Mouse (Mus musculus) spleen, embryonic (tissue): ENCODE results near the gene Usp16.

Experiments used
- CTCF ChIA-PET: fragments of 350-600 bp; sonication (Branson Sonifier 250); formaldehyde crosslinking; loops from one replicate; lab custom pipeline; 2022; lab: Charles Lee

Usp16 gene

GRCm38 (mm10) chr16:87454419-87455179 lies at the start of gene Usp16:
Gene Usp16, plus strand, starts transcription at chr16:87454703.
- CTCF ChIA-PET: no interaction called here

- CTCF ChIA-PET: no interaction called here
These were observed 49.5 kb upstream of the Usp16 start for GRCm38 (mm10) chr16:87405001-87405400.

GRCm38 (mm10) chr16:87420662-87421061 lies 33.8 kb upstream of the Usp16 start:
- CTCF ChIA-PET: no interaction called here

DNA sequence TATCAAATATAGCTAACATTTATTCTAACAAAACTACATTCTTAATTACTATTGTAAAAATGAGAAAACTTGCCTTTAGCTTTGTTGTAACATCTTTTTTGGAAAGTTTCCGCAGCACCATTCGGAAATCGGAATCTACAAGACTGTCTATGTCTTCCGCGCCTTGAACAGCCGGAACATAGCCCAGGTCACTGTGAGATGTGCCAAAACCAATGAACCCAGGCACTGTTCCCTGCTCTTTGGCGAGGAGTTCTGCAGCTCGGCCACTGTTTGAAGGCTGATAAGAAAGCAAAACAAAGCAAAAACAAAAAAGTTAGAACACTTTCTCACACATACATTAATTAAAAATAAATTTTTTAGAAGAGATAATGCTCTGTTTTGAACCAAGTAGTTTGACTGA lies 27.0 kb upstream of the Usp16 start:
- CTCF ChIA-PET: interaction anchor here (0.6 kb wide), 2 partner anchors 26 to 29 kb away, joined by 3 to 5 read pairs; no protein-coding TSS in a partner anchor

DNA sequence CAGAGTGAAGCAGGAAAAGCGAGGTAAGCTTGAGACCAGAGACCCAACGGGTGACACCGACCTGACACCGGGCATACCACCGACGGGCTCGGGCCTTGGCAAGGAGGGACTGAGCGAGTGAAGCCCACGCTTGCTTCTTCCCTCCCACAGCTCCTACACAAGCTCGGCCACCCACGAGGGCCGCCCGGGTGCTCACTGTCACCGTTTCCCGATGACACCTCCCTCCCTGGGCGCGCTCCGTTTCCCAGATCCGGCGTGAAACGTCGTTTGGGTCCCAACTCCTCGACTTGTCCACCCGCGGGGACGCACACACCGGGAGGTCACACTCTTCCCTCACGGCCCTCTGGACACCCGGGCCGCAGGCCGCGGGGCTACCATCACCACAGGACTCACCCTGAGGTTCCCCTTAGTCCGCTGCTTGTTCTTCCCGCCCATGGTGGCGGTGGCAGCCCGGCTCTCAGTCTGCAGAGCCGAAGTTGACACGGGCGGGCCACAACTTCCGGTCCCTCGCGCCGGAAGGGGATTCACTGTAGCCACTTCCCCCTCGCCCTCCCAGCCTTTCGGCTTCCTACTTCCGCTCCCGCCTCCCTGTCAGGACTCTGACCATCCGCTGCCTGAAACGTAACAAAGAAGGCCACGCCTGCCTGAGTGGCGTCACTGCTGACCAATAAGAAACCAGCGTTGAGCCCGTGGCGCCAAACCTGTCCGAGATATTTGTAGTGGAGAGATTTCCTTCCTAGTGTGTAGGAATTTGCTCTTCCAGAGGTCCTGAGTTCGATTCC lies 22.3 kb upstream of the Usp16 start, which contains the start of gene Ltn1:
Gene Ltn1 (minus strand): TSS at position 580 of the 782 bp plus-strand sequence.
- CTCF ChIA-PET: no interaction called here

DNA sequence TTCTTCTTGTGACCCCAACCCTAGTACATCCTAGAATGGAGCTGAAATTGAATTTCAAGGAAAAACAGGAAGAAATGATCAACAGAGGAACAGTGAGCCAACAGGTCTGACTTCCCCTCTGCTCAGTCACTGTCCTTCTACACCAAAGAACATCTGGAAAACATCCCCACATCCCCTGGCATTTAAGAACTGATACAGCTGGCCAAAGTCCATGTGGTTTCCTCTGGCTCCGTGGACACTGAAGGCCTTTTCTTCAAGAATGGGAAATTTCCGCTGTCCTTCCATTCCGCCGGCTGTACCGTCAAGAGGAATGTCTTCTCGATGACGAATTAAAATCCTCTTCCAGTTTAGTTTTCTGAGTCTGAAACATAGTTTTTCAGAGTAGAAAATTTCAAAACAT lies 20.2 kb upstream of the Usp16 start:
- CTCF ChIA-PET: no interaction called here

DNA sequence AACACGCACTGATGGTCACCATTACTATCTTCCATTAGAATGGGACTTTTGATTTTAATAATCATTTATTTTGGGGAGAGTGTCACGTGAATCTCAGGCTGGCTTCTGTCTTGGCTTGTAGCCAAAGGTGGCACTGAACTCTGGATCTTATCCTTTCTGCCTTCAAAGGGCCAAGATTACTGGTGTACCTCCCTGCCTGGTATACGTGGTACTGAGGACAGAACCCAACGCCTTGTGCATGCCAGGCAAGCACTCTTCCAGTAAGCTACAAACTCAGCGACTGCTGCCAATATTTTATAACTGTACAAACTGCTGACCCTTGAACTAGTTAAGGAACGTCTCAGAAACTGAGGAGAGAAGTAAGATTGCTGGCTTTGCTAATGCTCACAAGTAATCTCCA lies 19.6 kb upstream of the Usp16 start:
- CTCF ChIA-PET: no interaction called here

GRCm38 (mm10) chr16:87435411-87436205 lies 18.9 kb upstream of the Usp16 start:
- CTCF ChIA-PET: no interaction called here

GRCm38 (mm10) chr16:87437096-87437495 lies 17.4 kb upstream of the Usp16 start:
- CTCF ChIA-PET: interaction anchor here (0.7 kb wide), 1 partner anchor 269 kb away, joined by 3 read pairs; no protein-coding TSS in a partner anchor

GRCm38 (mm10) chr16:87438697-87439096 lies 15.8 kb upstream of the Usp16 start:
- CTCF ChIA-PET: no interaction called here

DNA sequence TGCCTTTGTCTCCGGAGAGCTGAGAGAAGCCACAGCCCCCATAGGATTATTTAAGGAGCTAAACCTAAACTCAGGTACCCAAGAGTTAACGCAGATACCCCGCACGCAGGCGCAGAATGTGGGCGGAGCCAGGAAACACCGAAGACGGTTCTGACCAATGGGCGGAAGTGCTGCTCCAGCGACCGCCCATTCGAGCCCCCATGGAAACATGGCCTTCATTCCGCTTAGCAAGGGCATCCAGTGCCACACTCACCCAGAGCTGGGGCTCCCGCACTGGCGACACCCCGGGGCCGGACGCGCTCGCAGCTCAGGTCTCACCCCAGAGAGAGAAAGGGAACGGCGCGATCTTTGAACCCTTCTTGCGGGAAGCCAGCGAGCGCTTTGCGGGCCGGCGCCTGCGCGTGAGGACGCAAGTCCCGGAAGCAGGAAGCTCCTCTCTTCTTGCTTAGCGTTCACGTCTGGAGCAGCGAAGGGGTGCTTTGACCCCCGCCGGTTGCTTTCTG lies 14.3 kb upstream of the Usp16 start, which contains the start of gene Rwdd2b:
Gene Rwdd2b (minus strand): TSS at position 390 of the 503 bp plus-strand sequence.
- CTCF ChIA-PET: interaction anchor here (0.6 to 0.8 kb wide), 3 partner anchors 24 to 83 kb away, joined by 4 to 6 read pairs (median 4); no protein-coding TSS in a partner anchor

GRCm38 (mm10) chr16:87441089-87441488 lies 13.4 kb upstream of the Usp16 start:
- CTCF ChIA-PET: interaction anchor here (0.6 kb wide), 2 partner anchors 17 to 34 kb away, joined by 4 to 5 read pairs; no protein-coding TSS in a partner anchor

DNA sequence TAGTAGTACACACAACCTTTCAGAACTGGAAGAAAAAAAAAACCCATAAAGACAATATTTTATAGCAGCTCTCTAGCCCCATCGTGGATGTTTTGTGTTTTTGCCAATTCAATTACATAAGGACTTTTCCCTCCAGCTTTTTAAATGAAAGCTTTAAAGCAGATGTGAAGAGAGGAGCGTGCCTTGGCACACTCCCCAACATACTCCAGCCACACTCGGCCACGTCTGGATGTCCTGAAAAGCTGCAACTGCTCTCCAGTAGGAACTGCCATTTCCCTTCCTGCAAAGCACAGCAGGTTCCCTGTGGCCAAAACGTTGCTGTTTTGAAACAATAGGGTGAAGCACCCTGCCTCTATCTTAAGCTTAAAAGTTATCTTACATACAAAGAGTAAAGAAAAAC lies 12.2 kb upstream of the Usp16 start:
- CTCF ChIA-PET: no interaction called here

GRCm38 (mm10) chr16:87443245-87443644 lies 11.3 kb upstream of the Usp16 start:
- CTCF ChIA-PET: no interaction called here

GRCm38 (mm10) chr16:87444071-87444470 lies 10.4 kb upstream of the Usp16 start:
- CTCF ChIA-PET: no interaction called here

- CTCF ChIA-PET: interaction anchor here (0.8 kb wide), 1 partner anchor 14 kb away, joined by 3 read pairs; no protein-coding TSS in a partner anchor
These were observed 9.4 kb upstream of the Usp16 start for GRCm38 (mm10) chr16:87445110-87445509.

DNA sequence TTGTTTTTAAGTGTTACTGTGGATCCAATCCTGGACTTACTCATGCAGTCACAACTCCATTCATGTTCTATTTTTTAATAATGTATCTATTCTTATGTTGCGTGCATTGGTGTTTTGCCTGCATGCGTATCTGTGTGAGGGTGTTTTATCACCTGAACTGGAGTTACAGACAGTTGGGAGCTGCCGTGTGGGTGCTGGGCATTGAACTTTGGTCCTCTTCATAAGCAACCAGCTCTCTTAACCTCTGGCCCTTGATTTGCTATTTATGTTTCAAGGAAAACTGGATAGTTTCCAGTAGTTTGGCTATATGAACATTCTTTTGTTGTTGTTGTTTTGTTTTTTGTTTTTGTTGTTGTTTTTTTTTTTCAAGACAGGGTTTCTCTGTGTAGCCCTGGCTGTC lies 9.0 kb upstream of the Usp16 start:
- CTCF ChIA-PET: interaction anchor here (0.8 kb wide), 1 partner anchor 15 kb away, joined by 3 read pairs; no protein-coding TSS in a partner anchor

GRCm38 (mm10) chr16:87453226-87453625 lies 1.3 kb upstream of the Usp16 start:
- CTCF ChIA-PET: no interaction called here

- CTCF ChIA-PET: no interaction called here
These were observed 693 bp downstream of the Usp16 start for GRCm38 (mm10) chr16:87455180-87455611.

DNA sequence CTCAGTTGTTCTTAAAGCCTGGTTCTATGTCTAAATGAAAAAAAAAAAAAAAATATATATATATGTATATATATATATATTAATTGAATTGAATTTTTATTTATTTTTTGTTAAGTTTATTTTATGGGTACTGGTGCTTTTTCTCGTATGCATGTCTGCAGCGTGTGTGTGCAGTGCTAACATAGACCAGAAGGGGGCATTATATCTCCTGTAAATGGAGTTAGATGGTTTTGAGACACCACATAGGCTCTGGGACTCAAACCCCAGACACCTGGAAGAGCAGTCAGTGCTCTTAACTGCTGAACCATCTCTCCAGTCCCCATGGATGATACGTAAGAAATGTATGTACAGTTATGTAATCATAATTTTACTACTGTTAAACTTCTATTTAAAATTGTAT lies 4.2 kb downstream of the Usp16 start:
- CTCF ChIA-PET: interaction anchor here (0.7 kb wide), 1 partner anchor 17 kb away, joined by 4 read pairs; no protein-coding TSS in a partner anchor

- CTCF ChIA-PET: no interaction called here
These were observed 16.1 kb downstream of the Usp16 start for GRCm38 (mm10) chr16:87470579-87470978.
